Mouse (Mus musculus) neural tube, embryonic 14.5 days (tissue): Measurements from ENCODE around the gene Ndufa11. TPM values are rescaled to one million over a fixed set of nuclear protein-coding genes. Genes with fewer than 3 reads are reported as not detected.

ENCODE experiments used
- ATAC-seq: fragments of 200-750 bp; cut with Nextera tagmentation; 2 replicates; pipeline ENCODE4 v1.8.0; 2017; ENCODE audit warnings: low read depth, mild to moderate bottlenecking, moderate TSS enrichment, moderate library complexity
- H3K27ac ChIP-seq: fragments of 300-500 bp; sonication (generic); 2 replicates; pipeline ENCODE4 v1.5.1; 2014; ENCODE audit warnings: low read depth, mild to moderate bottlenecking, control low read depth, low read length, moderate library complexity, mixed read lengths
- H3K27me3 ChIP-seq: fragments of 300-500 bp; sonication (generic); 2 replicates; pipeline ENCODE4 v1.6.1; 2014; ENCODE audit warnings: low read length; ENCODE audit not compliant: control insufficient read depth, insufficient read depth
- H3K36me3 ChIP-seq: fragments of 300-500 bp; sonication (generic); 2 replicates; pipeline ENCODE4 v1.6.1; 2014; ENCODE audit warnings: low read length, mixed read lengths; ENCODE audit not compliant: control insufficient read depth, insufficient read depth
- H3K4me1 ChIP-seq: fragments of 300-500 bp; sonication (generic); 2 replicates; pipeline ENCODE4 v1.6.1; 2014; ENCODE audit warnings: low read length; ENCODE audit not compliant: control insufficient read depth, insufficient read depth
- H3K4me2 ChIP-seq: fragments of 300-500 bp; sonication (generic); 2 replicates; pipeline ENCODE4 v1.6.1; 2014; ENCODE audit warnings: mild to moderate bottlenecking, low read depth, low read length, control low read depth
- H3K4me3 ChIP-seq: fragments of 300-500 bp; sonication (generic); 2 replicates; pipeline ENCODE4 v1.5.1; 2014; ENCODE audit warnings: low read depth, low read length, control low read depth, mixed read lengths
- H3K9ac ChIP-seq: fragments of 300-500 bp; sonication (generic); replicated peaks from 2 replicates; pipeline ENCODE4 v1.6.1; 2014; ENCODE audit warnings: low read depth, mild to moderate bottlenecking, control low read depth, low read length, mixed read lengths
- H3K9me3 ChIP-seq: fragments of 300-500 bp; sonication (generic); 2 replicates; pipeline ENCODE4 v1.6.1; 2016; ENCODE audit warnings: low read length; ENCODE audit not compliant: control insufficient read depth
- WGBS: fragments of 180-500 bp; shearing (Covaris S2); extraction: QIAGEN DNeasy Blood & Tissue Kit; methylation state at CpG from one replicate; pipeline ENCODE4 v1.1.7; 2014; 5-methylcytosine and 5-hydroxymethylcytosine counted together
- polyA plus RNA-seq: library from polyadenylated mRNA; unstranded; fragments of >200 nt; fragmentation: Nextera tagmentation; extraction: Ambion mirVana; gene quantifications from 2 replicates; pipeline ENCODE4 v1.2.1, GENCODE M21; 2014

The Ndufa11 gene
- polyA plus RNA-seq, 1 experiment from 2014 or later, result 693 TPM

DNA sequence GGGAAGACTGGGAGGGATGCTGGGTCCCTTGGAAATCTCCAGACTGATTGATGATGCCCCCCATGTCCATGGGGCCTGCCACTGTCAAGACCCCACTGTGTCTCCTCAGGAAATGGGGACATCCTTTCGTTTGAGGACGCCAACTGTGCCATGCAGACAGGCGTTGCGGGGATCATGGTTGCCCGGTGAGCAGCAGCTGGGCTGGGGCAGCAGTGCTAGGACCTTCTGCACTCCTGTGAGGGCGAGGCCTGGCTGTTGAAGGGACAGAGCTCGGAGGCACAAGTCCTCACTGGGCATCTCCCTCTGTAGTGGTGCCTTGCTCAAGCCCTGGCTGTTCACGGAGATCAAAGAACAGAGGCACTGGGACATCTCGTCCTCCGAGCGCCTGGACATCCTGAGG, 51.4 kb downstream of the Ndufa11 start:
- Histone ChIP-seq H3K9ac (no peak overlapping the region), H3K27ac (no peak overlapping the region), H3K36me3 (peaks cover 35% of the 10 kb centered on the region), H3K4me2 (no peak overlapping the region), H3K4me3 (no peak overlapping the region), H3K9me3 (no peaks in the 10 kb centered on the region), H3K27me3 (no peaks in the 10 kb centered on the region), H3K4me1 (peaks cover 4% of the 10 kb centered on the region; the same call in 1 of the 2 replicates)
- no peak for ATAC-seq
- WGBS, result 95% methylated on average over 11 of the region's 11 CpGs

DNA sequence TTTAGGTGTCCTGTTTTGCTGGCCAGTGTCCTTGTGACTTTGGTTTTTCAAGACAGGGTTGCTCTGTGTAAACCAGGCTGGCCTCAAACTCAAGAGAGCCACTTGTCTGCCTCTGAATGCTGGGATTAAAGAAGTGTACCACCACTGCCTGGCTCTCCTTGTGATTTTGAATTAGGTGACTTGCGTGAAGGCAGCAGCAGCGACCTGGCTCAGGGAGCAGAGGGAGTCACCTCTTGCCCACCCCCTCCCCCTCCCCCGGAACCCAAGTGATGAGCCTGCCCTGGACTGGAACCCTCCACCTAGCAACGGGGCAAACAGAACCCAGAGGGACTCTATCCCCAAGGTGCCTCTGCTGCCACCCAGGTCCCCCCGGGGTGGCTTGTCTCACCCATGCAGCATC, 52.4 kb downstream of the Ndufa11 start, which contains the start of gene Prr22:
Gene Prr22 (plus strand): TSS at position 301 of the 400 bp plus-strand sequence.
- Histone ChIP-seq H3K4me3 (no peak within 1 kb of the TSS), H3K4me2 (no peak within 1 kb of the TSS), H3K27ac (no peak within 1 kb of the TSS), H3K4me1 (peaks cover 4% of the 10 kb centered on the region; the same call in 1 of the 2 replicates), H3K9ac (no peak within 1 kb of the TSS), H3K27me3 (no peaks in the 10 kb centered on the region), H3K36me3 (peaks cover 35% of the 10 kb centered on the region), H3K9me3 (no peaks in the 10 kb centered on the region)
- 89% methylated on average over 5 of the region's 5 CpGs for WGBS
- ATAC-seq, result no peak

Other genes starting within 250 kb of the Ndufa11 start
- gene Ptprs, start 241.3 kb upstream of the Ndufa11 start, polyA plus RNA-seq, result 255 and 266 TPM in 2 replicates
- gene Znrf4, start 205.3 kb upstream of the Ndufa11 start, polyA plus RNA-seq, result not detected in 2 replicates
- gene Gm20219, start 163.4 kb upstream of the Ndufa11 start, polyA plus RNA-seq, result 1.5 and 1.9 TPM in 2 replicates
- 56.2 and 58.4 TPM in 2 replicates for gene Safb2, start 133.2 kb upstream of the Ndufa11 start, polyA plus RNA-seq
- gene Safb, start 132.9 kb upstream of the Ndufa11 start, polyA plus RNA-seq, result 80.9 and 84.8 TPM in 2 replicates
- 177 and 190 TPM in 2 replicates for gene 2410015M20Rik, start 108.0 kb upstream of the Ndufa11 start, polyA plus RNA-seq
- gene Rpl36, start 104.4 kb upstream of the Ndufa11 start, polyA plus RNA-seq, result 1,033 and 1,098 TPM in 2 replicates
- 40.7 and 45.6 TPM in 2 replicates for gene Lonp1, start 90.9 kb upstream of the Ndufa11 start, polyA plus RNA-seq
- gene Catsperd, start 89.6 kb upstream of the Ndufa11 start, polyA plus RNA-seq, result 2.6 and 3.7 TPM in 2 replicates
- gene Ranbp3, start 44.5 kb upstream of the Ndufa11 start, polyA plus RNA-seq, result 93.6 and 95.9 TPM in 2 replicates
- 16.9 and 19.4 TPM in 2 replicates for gene Vmac, start 255 bp downstream of the Ndufa11 start, polyA plus RNA-seq
- 1.9 and 2.9 TPM in 2 replicates for gene Nrtn, start 39.8 kb downstream of the Ndufa11 start, polyA plus RNA-seq
- gene Dus3l, start 47.0 kb downstream of the Ndufa11 start, polyA plus RNA-seq, result 79.0 and 81.0 TPM in 2 replicates
- gene Prr22, start 52.5 kb downstream of the Ndufa11 start, polyA plus RNA-seq, result 0.53 and 0.70 TPM in 2 replicates
- gene Rfx2, start 113.2 kb downstream of the Ndufa11 start, polyA plus RNA-seq, result 3.6 and 4.6 TPM in 2 replicates
- gene Acsbg2, start 156.7 kb downstream of the Ndufa11 start, polyA plus RNA-seq, result not detected in 2 replicates
- gene 1700061G19Rik, start 157.7 kb downstream of the Ndufa11 start, polyA plus RNA-seq, result 0.50 and 0.56 TPM in 2 replicates
- 38.5 and 44.7 TPM in 2 replicates for gene Mllt1, start 217.6 kb downstream of the Ndufa11 start, polyA plus RNA-seq